Mouse (Mus musculus): ENCODE measurements at regions not wholly inside any gene's neighbourhood (a gene's known extent, or its start where the extent isn't known, plus 50 kb on each side); places are given as distances from the start of the nearest gene placed in this dataset.

DNA sequence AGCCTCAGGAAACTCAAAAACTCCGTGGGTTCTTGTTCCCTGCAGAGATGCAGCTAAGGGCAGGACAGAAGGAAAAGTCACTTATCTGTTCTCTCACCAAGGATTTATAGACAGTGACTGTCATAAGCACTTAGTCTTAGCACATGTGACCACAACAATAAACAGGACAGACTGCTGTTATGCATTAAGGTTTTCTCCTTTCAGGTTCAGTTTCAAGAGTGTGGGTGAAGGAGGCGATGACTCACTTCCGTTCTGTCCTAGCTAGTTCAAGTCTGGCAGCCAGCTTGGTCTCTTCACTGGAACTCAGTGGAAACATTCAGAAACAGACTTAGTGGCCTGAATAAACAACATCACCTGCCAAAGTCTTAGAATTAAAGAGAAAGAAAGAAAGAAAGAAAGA is 141.1 kb upstream of the Rasa1 start:
- TF ChIP-seq CTCF (IDR thresholded peaks at IDR 0.05; ENCODE audit: low read depth, low read length) (no peak), POLR2A (IDR thresholded peaks at IDR 0.05; ENCODE audit: extremely low read depth, insufficient read depth, low read length) (no peak)
